ENCODE assay signal across 17 mouse cellular contexts in genomic region chr2:103473362-103473761, GRCm38 (mm10).
"Had no signal": no experiment of that assay in that cellular context is flagged by ENCODE, and none has a peak within 500 bp of the region (broad histone marks: within the 10 kb centered on the region; RNA-seq: fewer than 3 reads in every experiment).

No protein-coding gene starts in this region.

- H3K4me1 ChIP-seq: midbrain, embryonic 13.5 days; midbrain, embryonic 15.5 days; neural tube, embryonic 12.5 days; stomach, embryonic 15.5 days had no signal

- ATAC-seq: lung, postnatal 0 days; midbrain, embryonic 13.5 days; midbrain, embryonic 15.5 days had no signal

- H3K4me2 ChIP-seq: lung, embryonic 15.5 days; midbrain, embryonic 11.5 days; midbrain, embryonic 13.5 days; midbrain, embryonic 15.5 days; neural tube, embryonic 12.5 days; stomach, embryonic 15.5 days had no signal

- H3K9ac ChIP-seq: lung, embryonic 15.5 days; midbrain, embryonic 13.5 days; midbrain, embryonic 15.5 days; neural tube, embryonic 12.5 days; stomach, embryonic 15.5 days had no signal

- H3K27ac ChIP-seq: lung, embryonic 15.5 days; macrophage; midbrain, embryonic 13.5 days; midbrain, embryonic 15.5 days; neural tube, embryonic 12.5 days; stomach, embryonic 15.5 days; stomach, postnatal 0 days had no signal

- DNase-seq: lung, adult 2 months; lung, postnatal 14 days; lung, postnatal 36 days; right cerebral cortex, postnatal 14 days; thymus, adult 2 months; thymus, postnatal 25 days; thymus, postnatal 4 days had no signal

- H3K9me3 ChIP-seq: lung, embryonic 15.5 days; megakaryocyte, embryonic 14.5 days; midbrain, embryonic 13.5 days; midbrain, embryonic 15.5 days; neural tube, embryonic 12.5 days; stomach, embryonic 15.5 days had no signal

- H3K4me3 ChIP-seq: lung, embryonic 15.5 days; megakaryocyte, embryonic 14.5 days; midbrain, embryonic 13.5 days; midbrain, embryonic 15.5 days; neural tube, embryonic 12.5 days; stomach, embryonic 15.5 days had no signal

- H3K27me3 ChIP-seq: lung, embryonic 15.5 days; megakaryocyte, embryonic 14.5 days; midbrain, embryonic 13.5 days; midbrain, embryonic 15.5 days; neural tube, embryonic 12.5 days; stomach, embryonic 15.5 days had no signal
